Mouse (Mus musculus) ES-Bruce4 (cell line): Measurements from ENCODE around the gene Pkp4. TPM values are rescaled to one million over a fixed set of nuclear protein-coding genes. Genes with fewer than 3 reads are reported as not detected.

Experiments
- H3K27ac ChIP-seq: 2 replicates; pipeline ENCODE4 v1.5.1; 2012; ENCODE audit warnings: low read length, inconsistent platforms; ENCODE audit not compliant: insufficient read depth
- H3K27me3 ChIP-seq: 2 replicates; pipeline ENCODE4 v1.6.1; 2012; ENCODE audit warnings: mild to moderate bottlenecking, low read length, inconsistent platforms; ENCODE audit not compliant: control insufficient read depth, poor library complexity, insufficient read depth, severe bottlenecking
- H3K36me3 ChIP-seq: 2 replicates; pipeline ENCODE4 v1.6.1; 2012; ENCODE audit warnings: inconsistent platforms, mild to moderate bottlenecking, low read length, moderate library complexity; ENCODE audit not compliant: control insufficient read depth, poor library complexity, insufficient read depth, severe bottlenecking
- H3K4me1 ChIP-seq: one replicate; pipeline ENCODE4 v1.8.1; 2011; ENCODE audit warnings: low read length; ENCODE audit not compliant: control insufficient read depth, insufficient read depth
- H3K4me3 ChIP-seq: 2 replicates; pipeline ENCODE4 v1.5.1; 2011; ENCODE audit warnings: low read depth, mild to moderate bottlenecking, low read length
- H3K9ac ChIP-seq: 2 replicates; pipeline ENCODE4 v1.6.1; 2012; ENCODE audit warnings: low read depth, mild to moderate bottlenecking, inconsistent platforms; ENCODE audit not compliant: poor library complexity, severe bottlenecking
- H3K9me3 ChIP-seq: replicated peaks from 2 replicates; pipeline ENCODE4 v1.6.1; 2012; ENCODE audit warnings: mild to moderate bottlenecking, low read length, inconsistent platforms; ENCODE audit not compliant: control insufficient read depth, poor library complexity, insufficient read depth, severe bottlenecking
- CTCF ChIP-seq: IDR thresholded peaks from one replicate; pipeline ENCODE4 v1.8.1; 2011; ENCODE audit warnings: low read depth, low read length
- EP300 ChIP-seq: IDR thresholded peaks from 2 replicates; pipeline ENCODE4 v1.6.1; 2011; ENCODE audit warnings: low read depth, low read length; ENCODE audit not compliant: insufficient read depth
- POLR2A ChIP-seq: IDR thresholded peaks from one replicate; pipeline ENCODE4 v1.8.1; 2011; ENCODE audit warnings: low read length; ENCODE audit not compliant: insufficient read depth
- polyA plus RNA-seq: library from polyadenylated mRNA; stranded (reverse); fragments of >200 nt; gene quantifications from 2 replicates; pipeline ENCODE4 v1.2.4, GENCODE M21; 2011; ENCODE audit warnings: low read depth; ENCODE audit not compliant: missing spikeins, insufficient read depth, insufficient read length

Gene Pkp4
- polyA plus RNA-seq, 1 experiment: 82.1 TPM

- peak overlapping the region; percentile 83 for H3K4me3 ChIP-seq
- H3K4me1 ChIP-seq: no peaks in the 10 kb centered on the region
- peaks cover 2% of the 10 kb centered on the region; the same call in 1 of the 2 replicates for H3K36me3 ChIP-seq
- peak overlapping the region; percentile 38 for H3K9ac ChIP-seq
- H3K27me3 ChIP-seq: no peaks in the 10 kb centered on the region
- H3K9me3 ChIP-seq: no peaks in the 10 kb centered on the region
- H3K27ac ChIP-seq: 0 out of 2 replicates have a peak overlapping the region, but pooled peaks have one; percentile 58
- no peak for TF ChIP-seq EP300
- TF ChIP-seq CTCF: no peak
- TF ChIP-seq POLR2A: no peak
Observed at GRCm38 (mm10) chr2:59159961-59160604, 567 bp upstream of the Pkp4 start.

- H3K27me3 ChIP-seq: no peaks in the 10 kb centered on the region
- H3K4me1 ChIP-seq: no peaks in the 10 kb centered on the region
- no peaks in the 10 kb centered on the region for H3K9me3 ChIP-seq
- peaks cover 2% of the 10 kb centered on the region; the same call in 1 of the 2 replicates for H3K36me3 ChIP-seq
- H3K27ac ChIP-seq: peak overlapping the region; percentile 59; the same call in 1 of the 2 replicates
- peak overlapping the region; percentile 97 for H3K9ac ChIP-seq
- TF ChIP-seq POLR2A: no peak
- peak overlapping the region; percentile 89 for H3K4me3 ChIP-seq
Observed at GRCm38 (mm10) chr2:59161021-59161440, 381 bp downstream of the Pkp4 start.

GRCm38 (mm10) chr2:59161441-59162284 lies 1.0 kb downstream of the Pkp4 start:
- TF ChIP-seq POLR2A (no peak), CTCF (peak; percentile 3), EP300 (0 out of 2 replicates have a peak, but pooled peaks have one; percentile 34)
- peak overlapping the region; percentile 97 for H3K9ac ChIP-seq
- H3K36me3 ChIP-seq: peaks cover 2% of the 10 kb centered on the region; the same call in 1 of the 2 replicates
- no peaks in the 10 kb centered on the region for H3K9me3 ChIP-seq
- peak overlapping the region; percentile 89 for H3K4me3 ChIP-seq
- peak overlapping the region; percentile 59; the same call in 1 of the 2 replicates for H3K27ac ChIP-seq
- H3K27me3 ChIP-seq: no peaks in the 10 kb centered on the region
- H3K4me1 ChIP-seq: no peaks in the 10 kb centered on the region

- H3K4me3 ChIP-seq: peak overlapping the region; percentile 89
- peak overlapping the region; percentile 97 for H3K9ac ChIP-seq
- H3K27ac ChIP-seq: no peak overlapping the region
- no peaks in the 10 kb centered on the region for H3K9me3 ChIP-seq
- H3K27me3 ChIP-seq: no peaks in the 10 kb centered on the region
- H3K36me3 ChIP-seq: peaks cover 2% of the 10 kb centered on the region; the same call in 1 of the 2 replicates
- TF ChIP-seq EP300 (no peak), CTCF (no peak), POLR2A (no peak)
- H3K4me1 ChIP-seq: no peaks in the 10 kb centered on the region
Observed at GRCm38 (mm10) chr2:59162285-59162600, 1.6 kb downstream of the Pkp4 start.

GRCm38 (mm10) chr2:59166976-59167375 lies 6.3 kb downstream of the Pkp4 start:
- Histone ChIP-seq H3K27ac (no peak overlapping the region), H3K9me3 (0 out of 2 replicates have a peak, but pooled peaks cover 2% of the 10 kb centered on the region), H3K4me3 (no peak overlapping the region), H3K9ac (no peak overlapping the region), H3K4me1 (no peaks in the 10 kb centered on the region), H3K36me3 (peaks cover 2% of the 10 kb centered on the region; the same call in 1 of the 2 replicates), H3K27me3 (no peaks in the 10 kb centered on the region)
- TF ChIP-seq POLR2A (no peak), EP300 (no peak), CTCF (no peak)

- H3K27ac ChIP-seq: no peak overlapping the region
Observed at GRCm38 (mm10) chr2:59167830-59168229, 7.2 kb downstream of the Pkp4 start.

More at GRCm38 (mm10) chr2:59167830-59168229, 7.2 kb downstream of the Pkp4 start:
- Histone ChIP-seq H3K36me3 (peaks cover 2% of the 10 kb centered on the region; the same call in 1 of the 2 replicates), H3K9me3 (0 out of 2 replicates have a peak, but pooled peaks cover 2% of the 10 kb centered on the region), H3K27me3 (no peaks in the 10 kb centered on the region), H3K4me3 (no peak overlapping the region), H3K9ac (no peak overlapping the region), H3K4me1 (no peaks in the 10 kb centered on the region)
- TF ChIP-seq CTCF: no peak
- no peak for TF ChIP-seq EP300
- TF ChIP-seq POLR2A: no peak
